Mouse (Mus musculus) embryonic fibroblast, embryonic 13.5 days (primary cell): ENCODE results near the gene Gm17268. TPM values are rescaled to one million over a fixed set of nuclear protein-coding genes. Genes with fewer than 3 reads are reported as not detected.

Source experiments
- H3K27ac ChIP-seq: 2 replicates; pipeline ENCODE4 v1.5.1; 2012; ENCODE audit warnings: low read length, control low read depth, inconsistent platforms; ENCODE audit not compliant: insufficient read depth
- H3K4me1 ChIP-seq: 2 replicates; pipeline ENCODE4 v1.6.1; 2011; ENCODE audit warnings: low read length; ENCODE audit not compliant: control insufficient read depth, insufficient read depth
- H3K4me3 ChIP-seq: 2 replicates; pipeline ENCODE4 v1.5.1; 2011; ENCODE audit warnings: mild to moderate bottlenecking, control low read depth, low read length; ENCODE audit not compliant: insufficient read depth
- CTCF ChIP-seq: IDR thresholded peaks from 2 replicates; pipeline ENCODE4 v1.5.1; 2011; ENCODE audit warnings: mild to moderate bottlenecking, control low read depth, low read length, moderate library complexity, borderline replicate concordance; ENCODE audit not compliant: insufficient read depth
- POLR2A ChIP-seq: IDR thresholded peaks from 2 replicates; pipeline ENCODE4 v1.6.1; 2011; ENCODE audit warnings: low read depth, mild to moderate bottlenecking, control low read depth, low read length, moderate library complexity
- polyA plus RNA-seq: library from polyadenylated mRNA; stranded (reverse); fragments of >200 nt; gene quantifications from 2 replicates; pipeline ENCODE4 v1.2.4, GENCODE M21; 2011; ENCODE audit warnings: low read depth; ENCODE audit not compliant: missing spikeins, insufficient read length

Gm17268 gene
- polyA plus RNA-seq, 1 experiment: not detected

DNA sequence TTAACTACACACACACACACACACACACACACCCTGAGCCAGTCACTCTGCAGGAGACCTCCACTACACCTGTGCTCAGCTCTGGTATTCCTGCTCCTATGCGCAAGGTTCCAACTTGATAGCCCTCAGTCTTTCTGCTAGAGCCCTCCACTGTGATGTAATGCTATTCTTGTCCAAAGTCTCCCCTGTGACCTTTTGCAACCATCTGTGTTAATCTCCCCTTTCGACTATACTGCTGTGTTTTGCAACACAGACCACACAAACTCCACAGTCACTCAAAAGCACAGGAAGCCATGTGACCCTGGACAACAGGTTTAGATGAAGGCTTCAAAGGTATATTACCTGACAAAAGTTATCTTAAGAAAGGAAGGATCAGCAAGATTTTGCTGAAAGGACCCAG, 25.1 kb upstream of the Gm17268 start:
- H3K4me1 ChIP-seq: peaks cover 10% of the 10 kb centered on the region; the same call in 1 of the 2 replicates
- H3K4me3 ChIP-seq: no peak overlapping the region
- TF ChIP-seq CTCF: no peak
- no peak for TF ChIP-seq POLR2A
- no peak overlapping the region for H3K27ac ChIP-seq

GRCm38 (mm10) chr11:82062226-82062625, 23.9 kb upstream of the Gm17268 start:
- H3K4me1 ChIP-seq: peaks cover 7% of the 10 kb centered on the region; the same call in 1 of the 2 replicates
- TF ChIP-seq POLR2A (no peak), CTCF (no peak)

DNA sequence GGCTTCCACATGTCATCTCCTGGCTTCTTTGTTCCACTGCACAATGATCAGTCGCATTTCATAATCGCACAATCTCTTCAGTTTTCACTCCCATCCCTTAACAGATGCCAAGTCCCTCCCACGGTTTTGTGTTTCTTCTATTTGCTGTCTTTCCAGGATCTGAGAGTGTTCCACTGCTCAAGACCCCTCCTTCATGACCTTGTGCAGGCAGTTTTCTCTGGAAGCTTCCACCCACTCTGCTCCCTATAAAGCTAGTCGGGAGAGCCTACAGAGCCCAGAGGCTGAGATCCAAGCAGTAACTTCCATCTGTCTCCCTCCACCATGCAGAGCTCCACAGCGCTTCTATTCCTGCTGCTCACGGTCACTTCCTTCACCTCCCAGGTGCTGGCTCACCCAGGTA, 19.3 kb upstream of the Gm17268 start, which contains the start of gene Ccl11:
Gene Ccl11 (plus strand): TSS at position 178 of the 400 bp plus-strand sequence.
- TF ChIP-seq CTCF (no peak), POLR2A (no peak)
- Histone ChIP-seq H3K4me3 (no peak within 1 kb of the TSS), H3K4me1 (no peaks in the 10 kb centered on the region), H3K27ac (no peak within 1 kb of the TSS)

More at GRCm38 (mm10) chr11:82062226-82062625, 23.9 kb upstream of the Gm17268 start:
- no peak overlapping the region for H3K4me3 ChIP-seq
- H3K27ac ChIP-seq: no peak overlapping the region

GRCm38 (mm10) chr11:82053849-82054248, 15.5 kb upstream of the Gm17268 start:
- Histone ChIP-seq H3K27ac (no peak overlapping the region), H3K4me1 (no peaks in the 10 kb centered on the region), H3K4me3 (no peak overlapping the region)
- TF ChIP-seq CTCF (no peak), POLR2A (no peak)

DNA sequence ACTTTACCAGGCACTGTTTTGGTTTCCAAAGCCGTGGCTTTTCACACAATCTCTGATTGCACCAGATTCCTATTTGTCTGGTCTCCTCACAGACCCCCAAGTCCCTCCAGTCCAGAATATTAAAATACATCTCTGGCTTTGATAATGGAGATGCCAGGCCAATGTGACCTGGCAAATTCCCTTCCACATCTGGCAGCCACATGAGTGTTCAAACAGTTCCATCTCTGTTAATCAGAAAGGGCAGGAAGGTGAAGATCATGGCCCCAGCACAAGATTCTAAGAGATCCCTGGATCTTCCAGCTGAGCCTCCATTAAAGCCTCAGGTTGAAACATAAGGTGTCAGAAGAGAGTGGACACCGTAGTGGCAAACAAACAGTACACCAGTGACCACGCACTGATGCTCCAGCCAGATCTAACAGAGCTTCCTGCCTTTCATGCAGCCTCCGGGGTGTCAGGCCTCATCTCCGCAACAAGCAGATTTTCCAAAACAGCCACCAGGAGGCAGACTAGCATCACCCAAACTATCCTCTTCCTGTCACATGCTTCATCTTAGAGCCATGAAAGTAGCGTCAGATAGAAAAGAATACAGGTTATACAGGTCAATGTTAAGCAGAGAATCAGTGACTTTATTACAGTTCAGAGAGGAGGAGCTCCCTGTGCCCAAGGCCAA, 9.5 kb upstream of the Gm17268 start:
- TF ChIP-seq POLR2A (peak; percentile 78), CTCF (peak; percentile 10; the same call in 1 of the 2 replicates)
- H3K4me1 ChIP-seq: peaks cover 13% of the 10 kb centered on the region
- H3K4me3 ChIP-seq: no peak overlapping the region
- H3K27ac ChIP-seq: peak overlapping the region; percentile 23

GRCm38 (mm10) chr11:82045471-82045870, 7.1 kb upstream of the Gm17268 start, which contains the start of gene Ccl7:
TSS of gene Ccl7 (plus strand) at chr11:82045712.
- peak within 1 kb of the TSS; percentile 35 for H3K4me3 ChIP-seq
- H3K27ac ChIP-seq: peak within 1 kb of the TSS; percentile 88

GRCm38 (mm10) chr11:82041671-82042080, 3.3 kb upstream of the Gm17268 start:
- no peak overlapping the region for H3K4me3 ChIP-seq
- H3K27ac ChIP-seq: peak overlapping the region; percentile 37
- H3K4me1 ChIP-seq: peaks cover 13% of the 10 kb centered on the region
- TF ChIP-seq CTCF (no peak), POLR2A (no peak)

More at GRCm38 (mm10) chr11:82045471-82045870, 7.1 kb upstream of the Gm17268 start, which contains the start of gene Ccl7:
- TF ChIP-seq CTCF (no peak), POLR2A (peak; percentile 99)
- peaks cover 13% of the 10 kb centered on the region for H3K4me1 ChIP-seq

DNA sequence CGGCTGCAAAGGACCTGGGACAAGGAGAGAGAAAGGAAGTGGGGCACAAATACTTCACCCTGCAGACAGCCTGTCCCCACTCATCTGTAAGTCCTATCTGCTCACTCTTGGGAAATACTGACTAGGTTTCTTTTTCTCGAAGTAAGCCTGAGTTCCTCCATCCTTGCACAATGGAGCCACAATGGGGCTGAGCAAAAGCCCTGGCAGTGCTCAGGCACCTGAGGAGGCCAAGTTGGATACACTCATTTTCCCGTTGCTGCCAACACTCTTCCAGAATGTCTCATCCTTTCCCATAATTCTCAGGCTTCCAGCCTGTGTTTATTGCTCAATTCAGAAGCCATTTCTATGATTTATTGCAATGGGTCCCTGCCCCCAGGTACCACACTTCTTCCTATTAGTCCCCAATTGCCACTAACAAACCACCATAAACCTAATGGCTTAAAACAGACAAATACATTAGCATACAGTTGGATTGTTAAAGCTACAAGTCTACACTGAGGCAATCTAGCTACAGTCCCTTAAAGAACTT, 834 bp upstream of the Gm17268 start:
- Histone ChIP-seq H3K4me3 (no peak overlapping the region), H3K4me1 (peaks cover 10% of the 10 kb centered on the region), H3K27ac (peak overlapping the region; percentile 72)
- TF ChIP-seq CTCF (no peak), POLR2A (no peak)

GRCm38 (mm10) chr11:82035857-82036256, 2.5 kb downstream of the Gm17268 start:
- TF ChIP-seq POLR2A (no peak), CTCF (no peak)
- Histone ChIP-seq H3K4me3 (no peak overlapping the region), H3K27ac (peak overlapping the region; percentile 55), H3K4me1 (peaks cover 25% of the 10 kb centered on the region)

DNA sequence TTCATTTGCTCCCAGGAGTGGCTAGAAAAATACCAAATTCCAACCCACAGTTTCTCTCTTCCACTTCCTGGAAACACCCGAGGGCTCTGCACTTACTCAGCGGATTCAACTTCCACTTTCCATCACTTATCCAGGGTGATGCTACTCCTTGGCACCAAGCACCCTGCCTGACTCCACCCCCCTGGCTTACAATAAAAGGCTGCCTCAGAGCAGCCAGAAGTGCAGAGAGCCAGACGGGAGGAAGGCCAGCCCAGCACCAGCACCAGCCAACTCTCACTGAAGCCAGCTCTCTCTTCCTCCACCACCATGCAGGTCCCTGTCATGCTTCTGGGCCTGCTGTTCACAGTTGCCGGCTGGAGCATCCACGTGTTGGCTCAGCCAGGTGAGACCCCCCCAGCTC, 3.0 kb downstream of the Gm17268 start, which contains the start of gene Ccl2:
Gene Ccl2 (plus strand): TSS at position 216 of the 400 bp plus-strand sequence.
- TF ChIP-seq CTCF (no peak), POLR2A (peak; percentile 85)
- Histone ChIP-seq H3K4me3 (no peak within 1 kb of the TSS), H3K4me1 (peaks cover 25% of the 10 kb centered on the region), H3K27ac (peak within 1 kb of the TSS; percentile 98)
